Mouse (Mus musculus): ENCODE data around the gene Tmem150a.
A peak's percentile ranks its signal among the peaks of the same experiment; 100 is the strongest.

The Tmem150a gene

DNA sequence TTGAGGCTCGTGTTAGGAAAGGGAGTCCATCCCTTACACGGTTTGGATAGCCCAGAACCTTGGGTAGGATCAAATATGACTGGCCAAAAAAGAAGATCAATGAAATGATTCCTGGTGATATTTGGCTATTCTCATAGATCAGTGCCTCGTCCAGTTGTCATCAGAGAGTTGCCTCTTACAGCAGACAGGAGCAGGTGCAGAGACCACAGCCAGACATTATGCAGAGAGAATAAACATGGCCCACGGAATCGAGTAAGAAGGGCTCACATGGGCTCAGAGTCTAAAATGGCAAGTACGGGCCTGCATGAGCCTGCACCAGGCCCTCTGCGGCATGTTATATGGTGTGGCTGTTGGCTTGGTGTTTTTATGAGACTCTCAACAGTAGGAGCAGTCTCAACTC lies 50.1 kb downstream of the Tmem150a start:
- DNase-seq (ENCODE audit: low spot score): no peak

DNA sequence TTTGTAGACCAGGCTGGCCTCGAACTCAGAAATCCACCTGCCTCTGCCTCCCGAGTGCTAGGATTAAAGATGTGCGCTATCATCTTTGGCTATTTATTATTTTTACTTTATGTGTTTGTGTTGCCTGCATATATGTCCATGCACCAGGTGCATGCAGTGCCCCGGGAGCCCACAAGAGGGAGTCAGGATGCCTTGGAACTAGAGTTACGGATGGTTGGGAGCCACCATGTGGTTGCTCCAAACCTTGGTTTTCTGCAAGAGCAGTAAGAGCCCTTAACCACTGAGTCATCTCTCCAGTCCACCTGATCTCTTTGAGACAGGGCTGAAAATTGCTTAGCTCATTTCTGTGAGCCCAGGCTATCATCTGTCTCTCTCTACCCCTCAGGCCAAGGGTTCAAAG lies 51.9 kb downstream of the Tmem150a start:
- DNase-seq (ENCODE audit: low spot score): peak; percentile 78
